Mouse (Mus musculus) kidney, adult 2 months (tissue): ENCODE data around the gene Zcchc2. TPM values are rescaled to one million over a fixed set of nuclear protein-coding genes. Genes with fewer than 3 reads are reported as not detected.

Experiments used
- DNase-seq: peaks from one replicate; pipeline ENCODE4 v3.0.0; 2021
- H3K27ac ChIP-seq: fragments of 200-500 bp; 2 replicates; pipeline ENCODE4 v1.5.1; 2012; ENCODE audit warnings: low read depth, low read length, control low read depth, inconsistent platforms; ENCODE audit not compliant: insufficient read depth
- H3K27me3 ChIP-seq: fragments of 200-500 bp; replicated peaks from 2 replicates; pipeline ENCODE4 v1.6.1; 2012; ENCODE audit warnings: mild to moderate bottlenecking, moderate library complexity, low read length, inconsistent platforms; ENCODE audit not compliant: control insufficient read depth, insufficient read depth
- H3K36me3 ChIP-seq: fragments of 200-500 bp; 2 replicates; pipeline ENCODE4 v1.6.1; 2012; ENCODE audit warnings: mild to moderate bottlenecking, moderate library complexity, low read length, inconsistent platforms; ENCODE audit not compliant: control insufficient read depth, insufficient read depth
- H3K4me1 ChIP-seq: fragments of 200-500 bp; 2 replicates; pipeline ENCODE4 v1.6.1; 2011; ENCODE audit warnings: low read length; ENCODE audit not compliant: control insufficient read depth, insufficient read depth
- H3K4me3 ChIP-seq: fragments of 200-500 bp; 2 replicates; pipeline ENCODE4 v1.5.1; 2011; ENCODE audit warnings: mild to moderate bottlenecking, low read depth, low read length, control low read depth; ENCODE audit not compliant: insufficient read depth
- CTCF ChIP-seq: fragments of 200-500 bp; conservative IDR thresholded peaks from 2 replicates; pipeline ENCODE4 v1.5.1; 2011; ENCODE audit warnings: low read depth, mild to moderate bottlenecking, control low read depth, low read length, moderate library complexity, mixed read lengths; ENCODE audit not compliant: insufficient read depth, insufficient read length
- POLR2A ChIP-seq: fragments of 200-500 bp; IDR thresholded peaks from one replicate; pipeline ENCODE4 v1.6.1; 2011; ENCODE audit warnings: low read depth, low read length, control low read depth
- WGBS: fragments of 180-500 bp; shearing (Covaris S2); methylation state at CpG from one replicate; pipeline ENCODE4 v1.1.7; 2018; 5-methylcytosine and 5-hydroxymethylcytosine counted together
- polyA plus RNA-seq: library from polyadenylated mRNA; depleted of rRNA; stranded (reverse); fragments of >200 nt; gene quantifications from 2 replicates; pipeline ENCODE4 v1.2.3, GENCODE M21; 2012

The Zcchc2 gene
- polyA plus RNA-seq, 1 experiment: 13.5 TPM

DNA sequence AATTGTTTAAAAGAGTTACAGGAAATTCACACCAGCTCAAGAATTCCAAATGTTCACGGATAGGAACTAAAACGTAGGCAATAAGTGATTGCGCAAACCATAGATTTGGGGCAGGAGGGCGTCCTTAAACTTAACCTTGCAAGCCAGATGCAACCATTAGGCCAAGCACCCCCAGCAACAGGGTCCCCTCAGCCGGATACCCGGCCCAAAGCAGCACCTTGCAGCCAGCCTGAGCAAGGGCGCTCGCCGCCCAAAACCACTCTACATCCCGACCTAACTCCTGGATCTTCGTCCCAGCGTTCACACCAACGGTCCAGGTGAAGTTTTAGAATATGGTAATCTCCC lies 594 bp upstream of the Zcchc2 start:
- WGBS: under 1% methylated on average over 13 of the region's 13 CpGs
- no peak for DNase-seq

DNA sequence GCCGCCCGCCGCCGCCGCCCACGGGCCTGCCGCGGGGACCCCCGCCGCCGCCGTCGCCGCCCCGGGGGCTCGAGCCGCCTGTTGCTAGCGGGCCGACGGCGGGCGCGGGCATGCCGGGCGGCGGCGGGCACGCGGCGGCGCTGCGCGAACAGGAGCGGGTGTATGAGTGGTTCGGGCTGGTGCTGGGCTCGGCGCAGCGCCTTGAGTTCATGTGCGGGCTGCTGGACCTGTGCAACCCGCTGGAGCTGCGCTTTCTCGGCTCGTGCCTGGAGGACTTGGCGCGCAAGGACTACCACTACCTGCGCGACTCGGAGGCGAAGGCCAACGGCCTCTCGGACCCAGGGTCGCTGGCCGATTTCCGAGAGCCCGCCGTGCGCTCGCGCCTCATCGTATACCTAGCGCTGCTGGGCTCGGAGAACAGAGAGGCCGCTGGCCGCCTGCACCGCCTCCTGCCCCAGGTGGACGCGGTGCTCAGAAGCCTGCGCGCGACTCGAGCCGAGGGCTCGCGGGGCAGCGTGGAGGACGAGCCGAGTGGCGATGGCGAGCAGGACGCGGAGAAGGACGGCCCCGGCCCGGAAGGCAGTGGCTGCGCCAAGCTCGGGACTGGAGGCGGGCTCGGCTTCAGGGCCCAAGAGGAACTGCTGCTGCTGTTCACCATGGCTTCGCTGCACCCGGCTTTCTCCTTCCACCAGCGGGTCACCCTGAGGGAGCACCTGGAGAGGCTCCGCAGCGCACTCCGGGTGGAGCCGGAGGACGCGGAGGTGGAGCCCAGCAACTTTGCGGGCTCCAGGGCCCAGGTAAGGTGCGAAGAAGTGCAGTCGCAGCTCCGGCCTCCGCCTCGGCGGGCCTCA lies 930 bp downstream of the Zcchc2 start:
- Histone ChIP-seq H3K4me1 (peaks cover 6% of the 10 kb centered on the region; the same call in 1 of the 2 replicates), H3K36me3 (no peaks in the 10 kb centered on the region), H3K4me3 (peak overlapping the region; percentile 77), H3K27me3 (no peaks in the 10 kb centered on the region), H3K27ac (peak overlapping the region; percentile 97)
- WGBS: 5% methylated on average over 104 of the region's 104 CpGs
- peak; percentile 69 for DNase-seq
- TF ChIP-seq CTCF: no peak
- no peak for TF ChIP-seq POLR2A

More for the DNA sequence above, 594 bp upstream of the Zcchc2 start:
- TF ChIP-seq CTCF (no peak), POLR2A (no peak)
- no peaks in the 10 kb centered on the region for H3K36me3 ChIP-seq
- peak overlapping the region; percentile 92 for H3K27ac ChIP-seq
- H3K4me3 ChIP-seq: peak overlapping the region; percentile 97
- H3K27me3 ChIP-seq: no peaks in the 10 kb centered on the region
- peaks cover 6% of the 10 kb centered on the region; the same call in 1 of the 2 replicates for H3K4me1 ChIP-seq

DNA sequence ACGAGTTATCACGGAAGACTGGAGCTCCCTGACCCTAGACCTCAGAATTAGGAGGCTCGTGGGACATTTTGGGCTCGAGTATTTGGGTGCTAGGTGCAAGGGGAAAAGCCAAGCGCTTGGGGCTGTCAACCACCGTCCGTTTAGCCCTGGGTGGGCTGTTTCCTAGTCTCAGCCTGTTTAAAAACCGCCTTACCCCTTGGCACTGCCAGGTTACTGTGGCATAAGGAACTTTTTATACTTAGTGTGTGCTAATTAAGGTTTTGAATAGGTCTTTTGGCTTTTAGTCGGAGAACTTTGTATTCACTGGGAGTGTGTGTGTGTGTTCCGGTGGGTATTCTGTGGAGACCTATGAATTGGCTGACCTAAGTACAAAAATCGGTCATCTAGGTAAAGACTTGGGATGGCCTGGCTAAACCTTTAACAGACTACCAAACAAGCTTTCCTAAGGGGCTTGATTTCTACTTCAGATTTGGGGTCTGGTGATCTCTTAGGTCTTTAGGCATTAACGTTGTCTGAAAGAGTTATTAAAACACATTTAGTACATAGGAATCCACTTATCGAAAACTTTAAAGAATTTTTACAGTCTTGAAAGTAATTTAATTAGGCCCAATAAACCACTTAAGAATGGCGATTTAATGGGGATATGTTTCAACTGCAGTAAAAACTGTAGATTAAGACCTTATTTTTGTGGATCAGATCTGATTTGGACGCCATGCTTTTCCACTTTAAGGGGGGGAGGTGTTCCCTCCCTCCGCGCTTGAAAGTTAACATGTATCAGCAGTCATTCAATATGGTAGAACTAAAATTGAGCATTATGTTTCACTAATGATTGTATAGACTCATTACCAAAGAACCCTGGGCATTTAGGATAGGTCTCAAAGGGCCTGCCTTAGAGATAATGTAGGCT lies 2.0 kb downstream of the Zcchc2 start:
- Histone ChIP-seq H3K27me3 (no peaks in the 10 kb centered on the region), H3K4me1 (peaks cover 7% of the 10 kb centered on the region; the same call in 1 of the 2 replicates), H3K4me3 (peak overlapping the region; percentile 77), H3K36me3 (no peaks in the 10 kb centered on the region), H3K27ac (peak overlapping the region; percentile 97)
- DNase-seq: peak; percentile 19
- 13% methylated on average over 17 of the region's 17 CpGs for WGBS
- no peak for TF ChIP-seq CTCF
- no peak for TF ChIP-seq POLR2A

DNA sequence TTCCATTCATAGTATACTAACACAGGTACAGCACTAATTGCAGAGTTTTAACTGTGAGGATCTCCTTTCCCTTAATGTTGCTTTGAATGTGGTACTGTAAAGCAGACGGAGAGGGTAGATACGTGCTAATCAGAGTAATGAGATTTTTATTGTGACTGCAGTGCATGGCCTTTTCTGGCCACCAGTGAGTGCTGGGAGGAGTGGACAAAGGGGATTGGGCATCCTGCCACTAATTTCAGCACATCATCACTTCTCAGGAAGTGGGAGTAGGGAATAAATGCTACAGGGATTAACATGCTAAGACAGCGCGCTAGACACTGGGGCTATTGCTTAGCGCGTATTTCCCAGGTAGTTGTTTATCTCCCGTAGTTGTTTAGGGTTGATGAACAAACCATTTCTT lies 3.0 kb downstream of the Zcchc2 start:
- Histone ChIP-seq H3K4me3 (peak overlapping the region; percentile 80), H3K27me3 (no peaks in the 10 kb centered on the region), H3K4me1 (peaks cover 9% of the 10 kb centered on the region; the same call in 1 of the 2 replicates), H3K27ac (peak overlapping the region; percentile 77), H3K36me3 (no peaks in the 10 kb centered on the region)
- peak; percentile 85 for DNase-seq
- under 1% methylated on average over 7 of the region's 7 CpGs for whole genome bisulfite sequencing
- TF ChIP-seq CTCF: peak; percentile 35
- no peak for TF ChIP-seq POLR2A

DNA sequence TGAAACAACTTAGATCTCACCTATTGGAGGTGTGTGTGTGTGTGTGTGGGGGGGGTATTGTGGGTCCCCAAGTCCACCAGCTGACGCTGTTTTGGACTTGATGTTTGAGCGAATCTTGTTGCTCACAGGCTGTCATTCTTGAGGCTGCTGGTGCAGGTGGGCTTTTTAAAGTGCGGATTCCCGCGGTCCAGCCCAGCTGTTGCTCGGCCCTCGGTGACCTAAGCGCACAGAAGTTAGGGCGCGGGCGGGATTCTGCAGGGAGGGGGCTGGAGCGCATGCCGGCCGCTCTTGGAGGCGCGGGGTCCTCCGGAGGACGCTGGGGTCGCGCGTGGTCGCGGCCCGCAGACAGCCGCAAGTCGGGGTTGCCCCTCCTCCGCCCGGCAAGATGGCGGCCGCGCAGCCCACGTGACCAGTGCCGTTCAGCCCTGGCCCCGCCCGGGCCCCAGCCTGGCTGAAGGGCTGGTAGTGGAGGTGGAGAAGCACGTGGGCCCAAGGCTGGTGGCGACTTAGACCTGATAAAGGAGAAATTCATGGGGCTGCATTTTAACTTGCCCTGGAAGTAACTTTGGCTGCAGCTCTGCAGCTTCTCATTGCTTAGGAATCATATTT lies 3.5 kb downstream of the Zcchc2 start:
- DNase-seq: peak; percentile 92
- under 1% methylated on average over 37 of the region's 37 CpGs for WGBS
- peaks cover 13% of the 10 kb centered on the region; the same call in 1 of the 2 replicates for H3K4me1 ChIP-seq
- H3K27ac ChIP-seq: peak overlapping the region; percentile 77
- no peaks in the 10 kb centered on the region for H3K36me3 ChIP-seq
- H3K27me3 ChIP-seq: no peaks in the 10 kb centered on the region
- TF ChIP-seq CTCF (no peak), POLR2A (peak; percentile 22)
- peak overlapping the region; percentile 80 for H3K4me3 ChIP-seq

DNA sequence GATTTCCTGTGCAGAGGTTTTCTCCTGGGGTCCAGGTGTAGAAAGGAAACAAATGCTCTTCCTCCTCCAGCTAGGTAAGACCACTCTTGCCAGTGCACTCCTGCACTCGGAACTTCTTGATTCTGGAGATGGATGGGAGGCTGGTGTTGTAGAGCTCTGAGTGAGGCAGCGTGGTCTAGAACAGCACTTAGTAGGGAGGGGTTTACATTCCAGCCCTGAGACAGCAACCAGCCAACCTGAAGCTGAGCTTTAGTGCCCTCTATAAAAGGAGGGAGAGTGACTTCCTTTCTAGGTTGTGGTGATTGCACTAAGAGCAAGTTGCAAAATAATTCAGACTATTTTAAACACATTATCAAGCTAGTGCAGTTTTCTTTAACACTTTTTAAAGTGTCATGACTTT lies 5.8 kb downstream of the Zcchc2 start:
- peaks cover 20% of the 10 kb centered on the region for H3K4me1 ChIP-seq
- no peak for TF ChIP-seq POLR2A
- no peak for TF ChIP-seq CTCF
- 69% methylated on average over 2 of the region's 2 CpGs for WGBS
- no peak for DNase-seq
- H3K27ac ChIP-seq: no peak overlapping the region
- no peak overlapping the region for H3K4me3 ChIP-seq
- H3K27me3 ChIP-seq: no peaks in the 10 kb centered on the region
- H3K36me3 ChIP-seq: no peaks in the 10 kb centered on the region
